Mouse (Mus musculus): Measurements from ENCODE around the gene Sntb2. TPM values are rescaled to one million over a fixed set of nuclear protein-coding genes. Genes with fewer than 3 reads are reported as not detected.

Gene Sntb2
- total and polyA plus RNA-seq, 3 experiments, result 3.6 to 3.8 TPM; not detected in 1

DNA sequence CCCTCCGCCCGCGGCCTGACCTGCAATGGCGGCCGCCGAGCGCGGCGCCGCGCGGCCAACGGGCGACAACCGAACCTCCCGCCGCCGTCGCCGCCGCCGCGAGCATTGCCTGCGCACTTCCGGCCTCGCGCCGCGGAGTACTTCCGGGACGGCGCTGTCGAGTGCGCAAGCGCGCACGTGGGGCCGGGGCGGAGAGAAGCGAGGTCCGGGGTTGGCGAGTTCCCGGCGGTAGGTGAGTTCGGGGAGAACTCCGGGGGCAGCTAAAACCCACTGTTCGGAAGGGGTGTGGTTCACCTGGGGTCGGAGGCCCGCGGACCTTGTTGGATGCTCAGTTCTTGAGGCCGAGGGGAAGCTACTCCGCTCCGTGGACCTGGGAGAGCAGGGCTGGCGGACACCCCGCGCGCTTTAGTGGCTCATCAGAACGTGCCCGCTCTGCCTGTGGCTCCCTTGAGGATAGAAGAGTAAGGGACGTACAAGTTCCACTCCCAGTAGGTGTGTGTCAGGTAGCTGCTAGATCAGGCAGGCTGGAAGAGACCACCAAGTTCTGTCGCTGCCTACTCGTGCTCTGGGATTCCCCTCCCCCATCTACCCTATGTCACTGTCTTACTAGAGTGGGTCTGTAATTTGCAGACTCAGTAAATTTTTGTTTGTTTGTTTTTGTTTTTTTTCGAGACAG, 41.9 kb upstream of the Sntb2 start, which contains the start of gene Utp4:
Gene Utp4, plus strand, starts transcription at position 156 of the 676 bp plus-strand sequence.
- Histone ChIP-seq H3K4me1 (ENCODE audit: control insufficient read depth in 1 of 2, insufficient read depth in 2 of 2, low read length in 2 of 2) (peaks cover 8 to 12% of the 10 kb centered on the region in 2 experiments), H3K4me3 (ENCODE audit: control insufficient read depth in 1 of 2, insufficient read depth in 1 of 2, low read depth in 2 of 2, low read length in 2 of 2) (peak within 1 kb of the TSS; percentile 74 to 98), H3K27ac (ENCODE audit: control insufficient read depth, low read depth, low read length) (peak within 1 kb of the TSS; percentile 88), H3K79me2 (ENCODE audit: control insufficient read depth, insufficient read depth, low read length, poor library complexity) (peaks cover 70% of the 10 kb centered on the region), H3K36me3 (ENCODE audit: control insufficient read depth in 1 of 2, insufficient read depth in 2 of 2, low read length in 2 of 2) (peaks cover 26 to 38% of the 10 kb centered on the region in 2 experiments), H3K27me3 (ENCODE audit: control insufficient read depth in 1 of 2, insufficient read depth in 2 of 2, low read length in 2 of 2) (no peaks in the 10 kb centered on the region), H3K9ac (ENCODE audit: control insufficient read depth, low read depth, low read length, poor library complexity, severe bottlenecking) (peak within 1 kb of the TSS; percentile 95), H3K9me3 (replicated peaks; ENCODE audit: insufficient read depth, low read length) (no peaks in the 10 kb centered on the region)
- DNase-seq (ENCODE audit: low read depth, low spot score), result peak; percentile 90
- TF ChIP-seq UBTF (IDR thresholded peaks at IDR 0.05; ENCODE audit: borderline replicate concordance, insufficient read depth, low read depth, low read length), result no peak
- TF ChIP-seq KAT2A (conservative IDR thresholded peaks at IDR 0.05; ENCODE audit: low read depth, low read length), result no peak; the same call in 1 of the 2 replicates
- peak; percentile 84 for TF ChIP-seq HCFC1 (IDR thresholded peaks at IDR 0.05; ENCODE audit: low read depth, low read length)
- no peak for TF ChIP-seq SMC3 (IDR thresholded peaks at IDR 0.05; ENCODE audit: low read depth, low read length)
- peak; percentile 79 for TF ChIP-seq ZMIZ1 (IDR thresholded peaks at IDR 0.05; ENCODE audit: low read depth, low read length)
- no peak for TF ChIP-seq MEF2A (IDR thresholded peaks at IDR 0.05; ENCODE audit: extremely low read depth, insufficient replicate concordance, low read depth, low read length, poor library complexity, severe bottlenecking)
- no peak for TF ChIP-seq CHD1 (IDR thresholded peaks at IDR 0.05; ENCODE audit: low read depth, low read length)
- TF ChIP-seq TCF12 (IDR thresholded peaks at IDR 0.05; ENCODE audit: low read depth, low read length), result peak; percentile 46; the same call in 1 of the 2 replicates
- TF ChIP-seq MXI1 (IDR thresholded peaks at IDR 0.05; ENCODE audit: low read depth, low read length), result peak; percentile 96
- no peak for TF ChIP-seq CTCF (IDR thresholded peaks at IDR 0.05 in 2 of 3, conservative IDR thresholded peaks at IDR 0.05 in 1 of 3; ENCODE audit: control insufficient read depth in 1 of 3, insufficient read depth in 1 of 3, low read depth in 2 of 3, low read length in 3 of 3, poor library complexity in 1 of 3, severe bottlenecking in 1 of 3)
- TF ChIP-seq MYB (IDR thresholded peaks at IDR 0.05; ENCODE audit: low read depth, low read length), result peak; percentile 62; the same call in 1 of the 2 replicates
- peak; percentile 91 to 93 for TF ChIP-seq POLR2A (IDR thresholded peaks at IDR 0.05; ENCODE audit: control insufficient read depth in 1 of 2, insufficient read depth in 1 of 2, low read depth in 1 of 2, low read length in 2 of 2, poor library complexity in 1 of 2)
- no peak for TF ChIP-seq ZNF384 (IDR thresholded peaks at IDR 0.05; ENCODE audit: low read depth, low read length)
- no peak for TF ChIP-seq POLR2AphosphoS5 (IDR thresholded peaks at IDR 0.05; ENCODE audit: borderline replicate concordance, low read depth, low read length)
- no peak for TF ChIP-seq EP300 (IDR thresholded peaks at IDR 0.05; ENCODE audit: low read depth in 1 of 2, low read length in 2 of 2)
- peak; percentile 92 for TF ChIP-seq ELF1 (IDR thresholded peaks at IDR 0.05; ENCODE audit: low read depth, low read length)
- TF ChIP-seq USF2 (IDR thresholded peaks at IDR 0.05; ENCODE audit: borderline replicate concordance in 1 of 2, insufficient read depth in 1 of 2, low read depth in 1 of 2, low read length in 2 of 2), result no peak
- peak; percentile 78; the same call in 1 of the 2 replicates for TF ChIP-seq BHLHE40 (IDR thresholded peaks at IDR 0.05; ENCODE audit: borderline replicate concordance, low read depth, low read length)
- TF ChIP-seq MAX (IDR thresholded peaks at IDR 0.05; ENCODE audit: low read length), result peak; percentile 79
- TF ChIP-seq POLR2AphosphoS2 (IDR thresholded peaks at IDR 0.05; ENCODE audit: low read length), result peak; percentile 94
- peak; percentile 78 for TF ChIP-seq NRF1 (IDR thresholded peaks at IDR 0.05; ENCODE audit: insufficient read depth, low read depth, low read length, poor library complexity, severe bottlenecking)
- TF ChIP-seq JUND (IDR thresholded peaks at IDR 0.05; ENCODE audit: low read depth, low read length), result no peak
- peak; percentile 95 for TF ChIP-seq NELFE (IDR thresholded peaks at IDR 0.05; ENCODE audit: low read depth, low read length)
- peak; percentile 74; the same call in 1 of the 2 replicates for TF ChIP-seq SIN3A (IDR thresholded peaks at IDR 0.05; ENCODE audit: low read length)
- TF ChIP-seq TBP (IDR thresholded peaks at IDR 0.05; ENCODE audit: low read depth, low read length), result peak; percentile 43; the same call in 1 of the 2 replicates
- TF ChIP-seq MAFK (IDR thresholded peaks at IDR 0.05; ENCODE audit: borderline replicate concordance, low read depth, low read length), result no peak
- peak; percentile 76 for TF ChIP-seq USF1 (IDR thresholded peaks at IDR 0.05; ENCODE audit: low read depth, low read length)
- peak; percentile 95 for TF ChIP-seq MYC (IDR thresholded peaks at IDR 0.05; ENCODE audit: low read depth, low read length)
- no peak for TF ChIP-seq GATA1 (IDR thresholded peaks at IDR 0.05; ENCODE audit: low read depth, low read length)
- TF ChIP-seq ETS1 (IDR thresholded peaks at IDR 0.05; ENCODE audit: low read depth, low read length), result 0 out of 2 replicates have a peak, but pooled peaks have one; percentile 6
